Mouse (Mus musculus): ENCODE measurements around the gene Cers6.

Cers6 gene

GRCm38 (mm10) chr2:68924344-68924743 lies 63.1 kb downstream of the Cers6 start:
- no peak for DNase-seq

GRCm38 (mm10) chr2:68925542-68925941 lies 64.3 kb downstream of the Cers6 start:
- no peak for DNase-seq

GRCm38 (mm10) chr2:68926913-68927790 lies 65.9 kb downstream of the Cers6 start:
- DNase-seq: no peak

GRCm38 (mm10) chr2:68932240-68932639 lies 71.0 kb downstream of the Cers6 start:
- DNase-seq: no peak

DNA sequence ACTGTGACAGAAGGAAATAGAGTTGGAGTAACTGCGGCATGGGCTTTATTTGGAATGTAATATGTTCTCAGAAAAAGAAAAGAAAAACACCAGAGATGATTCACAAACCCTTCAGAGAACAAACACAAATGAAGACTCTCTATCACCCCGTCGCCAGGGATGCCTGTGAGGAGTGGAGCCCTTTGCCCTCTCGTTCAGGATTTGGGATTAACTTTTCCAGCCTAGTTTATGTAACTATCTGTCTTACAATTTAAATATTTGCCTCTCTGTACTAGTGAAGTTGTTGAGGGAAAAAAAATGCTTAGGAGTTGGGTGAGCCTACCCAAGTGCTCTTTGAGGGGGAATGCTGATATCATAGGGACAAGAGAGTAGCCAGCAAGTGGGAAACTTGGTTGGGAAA lies 71.4 kb downstream of the Cers6 start:
- DNase-seq: peak; percentile 54

- DNase-seq: no peak
These were observed 73.4 kb downstream of the Cers6 start for GRCm38 (mm10) chr2:68934651-68935050.

- DNase-seq: peak; percentile 50
These were observed 74.6 kb downstream of the Cers6 start for GRCm38 (mm10) chr2:68935721-68936294.

DNA sequence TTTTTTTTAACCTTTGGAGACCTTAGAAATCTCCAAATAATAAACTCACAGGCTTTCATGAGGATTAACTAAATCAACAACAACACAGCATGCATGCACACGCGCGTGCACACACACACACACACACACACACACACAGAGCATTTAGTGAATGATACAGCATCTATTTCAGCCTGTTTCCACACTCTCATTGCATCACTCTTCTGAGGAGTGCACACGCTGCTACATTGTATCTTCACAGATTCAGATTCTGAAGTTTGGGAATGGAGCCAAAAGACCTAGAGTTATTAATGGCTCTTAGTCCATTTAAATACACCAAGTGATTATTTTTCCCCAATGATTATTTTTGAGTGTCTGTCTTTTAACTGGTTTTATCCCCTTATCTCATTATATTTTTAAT lies 75.5 kb downstream of the Cers6 start:
- DNase-seq: no peak

DNA sequence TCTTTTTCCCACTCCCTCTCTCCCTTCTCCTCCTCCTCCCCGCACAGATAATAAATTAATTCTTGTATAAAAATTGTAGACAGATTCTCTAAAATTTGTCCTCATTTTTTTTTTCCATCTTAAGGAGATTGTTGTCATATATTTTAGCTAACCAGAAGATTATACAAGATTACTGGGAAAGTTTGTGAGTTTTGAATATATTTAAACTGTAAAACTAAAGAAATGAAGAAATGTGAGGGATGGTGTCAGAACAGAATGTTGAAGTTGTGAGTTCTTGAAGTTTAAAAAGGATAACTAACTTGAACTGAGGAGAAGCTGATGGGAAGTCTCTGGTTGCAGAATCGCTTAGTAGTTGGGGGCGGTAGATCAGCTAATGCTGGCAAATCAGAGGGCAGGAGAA lies 76.6 kb downstream of the Cers6 start:
- DNase-seq: no peak

- peak; percentile 60 for DNase-seq
These were observed 83.7 kb downstream of the Cers6 start for GRCm38 (mm10) chr2:68944898-68945297.

GRCm38 (mm10) chr2:68945976-68946375 lies 84.7 kb downstream of the Cers6 start:
- DNase-seq: no peak

DNA sequence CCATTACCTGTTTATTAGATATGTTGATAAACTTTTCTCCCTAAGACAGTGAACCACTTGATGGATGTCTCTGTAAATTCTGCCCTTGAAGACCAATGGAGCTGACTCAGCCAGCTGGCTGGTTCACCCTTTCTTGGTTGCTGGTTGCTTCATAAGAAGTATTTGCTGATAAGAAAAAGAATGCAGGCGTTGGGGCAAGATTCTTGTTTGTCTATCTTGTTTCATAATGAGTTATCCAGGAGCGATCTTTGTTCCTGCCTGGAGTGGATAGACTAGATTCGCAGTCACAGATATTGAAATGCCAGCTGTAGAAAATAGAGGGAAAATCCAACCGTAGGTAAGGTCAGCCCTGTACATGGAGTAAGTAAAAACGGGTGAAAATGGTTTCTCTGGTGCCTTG lies 85.6 kb downstream of the Cers6 start:
- no peak for DNase-seq

GRCm38 (mm10) chr2:68949137-68949536 lies 87.9 kb downstream of the Cers6 start:
- DNase-seq: no peak

GRCm38 (mm10) chr2:68949728-68950127 lies 88.5 kb downstream of the Cers6 start:
- DNase-seq: no peak

GRCm38 (mm10) chr2:68951706-68952105 lies 90.5 kb downstream of the Cers6 start:
- DNase-seq: peak; percentile 73

GRCm38 (mm10) chr2:68953688-68954087 lies 92.4 kb downstream of the Cers6 start:
- DNase-seq: no peak

DNA sequence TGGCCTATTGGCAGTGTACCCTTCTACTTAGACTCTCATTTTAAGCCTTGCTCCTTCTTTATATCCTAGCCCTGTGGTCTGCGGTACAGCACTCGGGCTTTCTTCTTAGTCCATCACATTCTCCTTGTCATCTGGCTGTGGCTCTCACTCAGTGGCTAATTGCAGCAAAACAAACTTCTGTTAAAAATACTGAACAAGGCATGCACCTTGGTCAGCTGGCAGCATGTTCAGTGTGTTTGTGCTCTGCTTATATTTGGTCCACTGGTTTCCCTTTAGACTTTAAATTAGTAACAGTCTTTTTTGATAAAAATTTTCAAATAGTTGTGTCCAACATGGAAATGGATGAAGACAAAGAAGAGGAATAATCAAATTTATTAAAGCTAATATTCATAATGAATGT lies 94.3 kb downstream of the Cers6 start:
- no peak for DNase-seq

GRCm38 (mm10) chr2:68956146-68956545 lies 94.9 kb downstream of the Cers6 start:
- peak; percentile 24 for DNase-seq

DNA sequence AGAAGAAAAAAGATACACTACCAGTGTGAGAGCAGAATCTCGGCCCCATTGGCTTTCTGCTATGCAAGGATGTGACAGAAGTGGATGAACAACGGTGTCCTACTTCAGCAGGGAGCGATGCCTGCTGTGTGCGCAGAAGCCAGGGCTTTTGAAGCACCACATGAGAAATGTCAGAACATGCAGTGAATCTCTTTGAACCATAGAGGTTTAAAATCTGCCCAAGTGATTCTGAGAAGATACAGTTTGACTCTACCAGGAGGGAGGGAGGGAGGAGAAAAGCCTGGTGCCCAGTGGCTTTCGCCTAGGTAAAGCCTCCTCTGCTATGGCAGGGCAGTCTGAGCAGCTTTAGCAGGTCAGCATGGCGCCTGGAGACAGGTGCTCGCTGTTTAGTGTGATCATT lies 96.6 kb downstream of the Cers6 start:
- no peak for DNase-seq

- DNase-seq: no peak
These were observed 98.3 kb downstream of the Cers6 start for GRCm38 (mm10) chr2:68959573-68959972.

DNA sequence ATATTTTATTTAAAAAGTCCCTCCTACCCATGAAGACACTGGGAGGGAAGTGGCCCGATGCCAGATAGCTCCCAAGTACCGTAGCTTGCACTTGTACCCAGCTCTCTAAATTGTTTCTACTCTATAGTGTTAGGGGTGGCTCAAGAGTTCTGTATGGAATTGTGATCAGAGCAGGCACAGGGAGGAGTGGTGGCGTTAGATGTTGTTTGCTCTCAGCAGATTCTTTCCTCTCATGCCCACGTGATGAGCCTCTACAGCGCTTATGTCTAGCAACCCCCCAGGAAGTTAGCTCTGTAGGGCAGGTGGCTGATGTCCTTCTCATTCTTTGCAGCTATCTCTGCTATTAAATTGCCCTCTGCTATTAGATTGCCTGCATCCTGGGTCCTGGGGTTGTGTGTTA lies 98.8 kb downstream of the Cers6 start:
- no peak for DNase-seq

DNA sequence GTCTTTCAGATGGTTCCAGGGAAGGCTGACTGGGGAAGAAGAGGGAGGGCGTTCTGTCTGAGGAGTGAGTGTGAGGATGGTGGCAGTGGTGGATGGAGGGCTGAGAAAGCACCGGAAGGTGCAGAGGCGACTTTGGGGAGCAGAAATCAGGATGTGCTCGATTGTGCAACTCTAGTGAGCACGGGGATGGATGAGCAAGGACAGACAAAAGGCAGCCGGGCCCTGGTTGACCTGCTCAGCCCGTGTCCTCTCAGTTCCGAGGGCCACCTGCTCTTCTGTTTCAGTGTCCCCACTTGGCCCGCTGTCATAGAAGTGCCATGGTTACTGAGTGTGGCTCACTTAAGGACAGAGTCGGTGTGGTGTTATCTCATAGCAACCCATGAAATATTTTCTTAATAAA lies 99.4 kb downstream of the Cers6 start:
- DNase-seq: no peak

GRCm38 (mm10) chr2:68966360-68966759 lies 105.1 kb downstream of the Cers6 start:
- DNase-seq: no peak

DNA sequence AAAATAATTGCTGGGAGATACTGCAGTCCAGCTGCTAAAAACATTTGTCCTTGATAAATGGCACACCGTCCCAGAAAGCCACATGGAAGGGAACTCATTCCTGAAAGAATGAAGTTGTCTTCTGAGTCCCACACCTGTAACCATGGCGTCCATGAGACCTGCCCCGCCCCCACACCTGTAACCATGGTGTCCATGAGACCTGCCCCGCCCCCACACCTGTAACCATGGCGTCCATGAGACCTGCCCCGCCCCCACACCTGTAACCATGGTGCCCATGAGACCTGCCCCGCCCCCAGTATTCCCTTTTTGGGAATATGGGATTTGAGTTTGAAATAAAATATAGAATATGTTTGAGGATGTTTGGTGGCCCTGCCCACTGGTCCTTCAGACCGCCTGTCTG lies 106.8 kb downstream of the Cers6 start:
- no peak for DNase-seq

DNA sequence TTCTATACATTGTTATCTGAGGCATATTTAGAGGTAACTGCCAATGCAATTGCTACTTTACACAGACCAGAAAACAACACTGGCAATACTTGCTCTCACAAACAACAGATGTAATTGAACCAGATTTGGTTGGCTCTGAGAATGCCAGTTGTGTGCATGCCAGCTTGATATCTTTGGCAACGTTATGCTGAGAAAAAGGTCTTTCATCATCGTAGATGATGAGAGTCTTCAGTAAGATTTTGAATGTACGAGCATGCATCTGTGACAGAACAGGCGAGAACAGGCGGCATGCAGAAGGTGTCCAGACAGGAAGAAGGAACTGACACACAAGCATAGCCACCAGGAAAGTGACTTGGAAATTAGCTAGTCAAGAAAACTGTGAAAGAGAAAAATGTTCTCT lies 110.6 kb downstream of the Cers6 start:
- no peak for DNase-seq

Measured in kidney, adult 11 months (tissue).